Mouse (Mus musculus) hindbrain, embryonic 14.5 days (tissue): ENCODE measurements at regions not wholly inside any gene's neighbourhood (a gene's known extent, or its start where the extent isn't known, plus 50 kb on each side); places are given as distances from the start of the nearest gene placed in this dataset.

ENCODE experiments used
- ATAC-seq: fragments of 200-750 bp; cut with Nextera tagmentation; 2 replicates; pipeline ENCODE4 v1.8.0; 2017; ENCODE audit warnings: moderate number of reproducible peaks, mild to moderate bottlenecking, moderate TSS enrichment, moderate library complexity; ENCODE audit not compliant: low FRiP score
- DNase-seq: peaks from one replicate; pipeline ENCODE4 v3.0.0-alpha.2; 2015; ENCODE audit warnings: low spot score
- H3K27ac ChIP-seq: fragments of 300-500 bp; sonication (generic); 2 replicates; pipeline ENCODE4 v1.5.1; 2014; ENCODE audit warnings: mild to moderate bottlenecking, moderate library complexity
- H3K27me3 ChIP-seq: fragments of 300-500 bp; sonication (generic); 2 replicates; pipeline ENCODE4 v1.6.1; 2014; ENCODE audit warnings: mild to moderate bottlenecking, low read length, mixed read lengths; ENCODE audit not compliant: control insufficient read depth, insufficient read depth
- H3K36me3 ChIP-seq: fragments of 300-500 bp; sonication (generic); replicated peaks from 2 replicates; pipeline ENCODE4 v1.6.1; 2014; ENCODE audit not compliant: control insufficient read depth, insufficient read depth
- H3K4me1 ChIP-seq: fragments of 300-500 bp; sonication (generic); replicated peaks from 2 replicates; pipeline ENCODE4 v1.6.1; 2014; ENCODE audit warnings: antibody characterized with exemption, low read length, mixed read lengths; ENCODE audit not compliant: control insufficient read depth, insufficient read depth
- H3K4me2 ChIP-seq: fragments of 300-500 bp; sonication (generic); replicated peaks from 2 replicates; pipeline ENCODE4 v1.6.1; 2014; ENCODE audit warnings: mild to moderate bottlenecking, moderate library complexity
- H3K4me3 ChIP-seq: fragments of 300-500 bp; sonication (generic); replicated peaks from 2 replicates; pipeline ENCODE4 v1.5.1; 2014; ENCODE audit warnings: mild to moderate bottlenecking, low read length
- H3K9ac ChIP-seq: fragments of 300-500 bp; sonication (generic); 2 replicates; pipeline ENCODE4 v1.6.1; 2014
- H3K9me3 ChIP-seq: fragments of 300-500 bp; sonication (generic); 2 replicates; pipeline ENCODE4 v1.6.1; 2016; ENCODE audit warnings: low read length; ENCODE audit not compliant: control insufficient read depth
- WGBS: fragments of 180-500 bp; shearing (Covaris S2); extraction: QIAGEN DNeasy Blood & Tissue Kit; methylation state at CpG from one replicate; pipeline ENCODE4 v1.1.7; 2014; 5-methylcytosine and 5-hydroxymethylcytosine counted together

DNA sequence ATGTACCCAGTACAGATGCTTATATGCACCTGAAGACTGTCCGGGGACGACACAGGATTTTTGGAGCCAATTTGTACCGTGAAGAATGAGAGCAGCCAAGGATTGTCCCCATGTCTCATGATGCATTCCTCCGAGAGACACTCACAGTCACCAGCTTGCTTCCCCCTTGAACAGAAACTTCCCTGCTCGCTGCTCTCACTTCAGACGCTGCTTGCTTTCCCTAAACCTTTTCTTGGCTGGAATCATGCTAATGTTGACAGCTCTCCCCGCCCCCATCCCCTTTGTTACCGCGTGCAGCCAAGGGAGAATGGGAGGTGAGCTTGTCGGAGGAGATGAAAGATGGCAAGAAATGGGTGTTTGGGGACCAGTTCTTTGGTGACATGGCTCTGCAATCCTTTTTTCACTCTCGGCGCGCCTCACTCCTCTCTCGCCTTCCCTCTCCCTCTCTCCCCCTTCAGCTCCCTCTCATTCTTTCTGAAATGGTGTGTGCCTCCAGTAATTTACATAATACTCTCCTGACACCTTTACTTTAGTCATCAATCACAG is 661.9 kb downstream of the Bcl11a start:
- Histone ChIP-seq H3K4me2 (peak overlapping the region; percentile 48), H3K27me3 (no peaks in the 10 kb centered on the region), H3K27ac (peak overlapping the region; percentile 83), H3K4me3 (peak overlapping the region; percentile 11; the same call in 1 of the 2 replicates), H3K9me3 (no peaks in the 10 kb centered on the region), H3K4me1 (peaks cover 4% of the 10 kb centered on the region; the same call in 1 of the 2 replicates), H3K36me3 (no peaks in the 10 kb centered on the region), H3K9ac (peak overlapping the region; percentile 45)
- ATAC-seq (peak; percentile 75), DNase-seq (peak; percentile 62)
- 2% methylated on average over 14 of the region's 14 CpGs for WGBS

DNA sequence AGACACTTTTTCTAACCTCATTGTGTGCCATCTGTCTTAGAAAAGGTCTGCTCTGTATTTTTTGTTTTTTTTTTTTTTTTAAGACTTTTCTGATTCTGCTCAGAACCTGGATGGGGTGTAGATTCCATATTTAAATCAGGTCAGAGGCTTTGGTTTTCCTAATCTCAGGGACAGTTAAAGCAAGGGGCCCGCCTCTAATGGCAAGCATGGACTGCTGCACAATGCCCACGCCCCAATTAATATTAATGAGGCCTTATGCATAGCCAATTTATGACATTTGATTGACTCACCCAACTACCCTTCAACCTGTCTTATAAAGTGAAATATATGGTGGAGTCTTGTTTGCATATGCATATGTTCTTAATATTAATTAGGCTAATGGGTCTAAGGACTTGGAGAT is 662.6 kb downstream of the Bcl11a start:
- H3K9me3 ChIP-seq: no peaks in the 10 kb centered on the region
- H3K27ac ChIP-seq: peak overlapping the region; percentile 83
- no peak overlapping the region for H3K4me3 ChIP-seq
- DNase-seq (no peak), ATAC-seq (no peak)
- 0 out of 2 replicates have a peak overlapping the region, but pooled peaks have one; percentile 45 for H3K9ac ChIP-seq
- no peaks in the 10 kb centered on the region for H3K27me3 ChIP-seq
- WGBS: 26% methylated on average over 2 of the region's 2 CpGs
- peak overlapping the region; percentile 48 for H3K4me2 ChIP-seq
- no peaks in the 10 kb centered on the region for H3K36me3 ChIP-seq
- peaks cover 4% of the 10 kb centered on the region; the same call in 1 of the 2 replicates for H3K4me1 ChIP-seq

DNA sequence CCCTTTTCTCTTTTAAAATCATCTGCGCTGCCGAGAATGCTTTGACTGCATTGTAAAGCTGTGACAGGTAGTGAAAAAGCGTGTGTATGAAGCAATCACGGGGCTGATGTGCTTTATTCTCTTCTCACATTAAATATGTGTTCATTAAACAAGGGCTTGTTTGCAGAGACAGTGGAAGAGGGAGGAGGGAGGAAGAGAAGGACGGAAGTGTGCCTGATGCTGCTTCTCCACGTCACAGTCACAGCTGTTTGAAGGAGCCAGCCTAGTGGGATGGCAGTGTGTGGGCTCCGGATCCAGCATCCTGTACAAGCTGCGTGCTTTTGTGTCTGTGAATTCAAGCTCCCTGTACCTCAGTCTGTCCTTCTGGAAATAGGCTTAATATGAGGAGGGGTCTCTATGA is 664.7 kb downstream of the Bcl11a start:
- H3K27ac ChIP-seq: 0 out of 2 replicates have a peak overlapping the region, but pooled peaks have one; percentile 43
- DNase-seq (peak; percentile 48), ATAC-seq (peak; percentile 38; the same call in 1 of the 2 replicates)
- H3K4me3 ChIP-seq: no peak overlapping the region
- H3K36me3 ChIP-seq: no peaks in the 10 kb centered on the region
- H3K27me3 ChIP-seq: no peaks in the 10 kb centered on the region
- peaks cover 4% of the 10 kb centered on the region; the same call in 1 of the 2 replicates for H3K4me1 ChIP-seq
- H3K9me3 ChIP-seq: no peaks in the 10 kb centered on the region
- 0 out of 2 replicates have a peak overlapping the region, but pooled peaks have one; percentile 14 for H3K9ac ChIP-seq
- 31% methylated on average over 8 of the region's 8 CpGs for WGBS
- H3K4me2 ChIP-seq: peak overlapping the region; percentile 26

DNA sequence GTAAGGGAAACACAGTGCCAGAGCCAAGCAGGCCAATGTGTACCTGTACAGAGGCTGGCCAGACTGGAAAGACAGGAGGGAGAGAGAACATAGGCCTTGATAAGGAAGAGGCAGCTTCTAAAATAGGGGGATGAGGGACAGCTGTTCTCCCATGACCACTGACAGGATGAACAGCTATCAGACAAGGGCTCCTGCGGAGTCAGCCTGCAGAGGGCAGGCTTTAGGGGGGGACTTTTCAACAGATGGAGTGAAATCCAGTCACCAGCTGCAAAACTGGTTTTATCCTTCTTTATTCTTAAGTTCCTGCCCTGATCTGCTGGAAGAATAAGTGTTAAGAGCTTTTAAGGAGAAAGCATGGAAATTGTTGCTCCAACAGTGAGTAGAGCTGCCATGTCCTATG is 665.6 kb downstream of the Bcl11a start:
- WGBS: 50% methylated on average over 1 of the region's 1 CpGs
- H3K4me2 ChIP-seq: no peak overlapping the region
- DNase-seq: no peak

DNA sequence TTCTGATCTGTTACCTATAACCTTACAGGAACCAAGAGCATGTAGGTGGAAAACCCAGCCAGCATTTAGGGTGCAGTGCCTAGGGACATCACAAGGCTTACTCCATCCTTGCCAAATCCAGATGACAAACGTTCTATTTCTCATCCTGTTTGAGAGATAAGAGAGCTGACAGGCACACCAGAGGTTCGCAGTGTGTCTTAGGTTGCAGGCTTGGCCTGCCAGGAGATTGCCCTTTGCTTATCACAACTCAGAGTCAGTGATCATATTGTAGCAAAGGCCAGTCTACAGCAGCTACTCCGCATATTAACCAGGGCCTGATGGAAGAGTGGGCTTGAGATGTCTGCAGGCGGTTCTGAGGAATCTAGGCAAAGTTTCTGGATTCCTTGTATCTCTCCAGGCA is 668.0 kb downstream of the Bcl11a start:
- ATAC-seq (no peak), DNase-seq (no peak)
- Histone ChIP-seq H3K4me3 (no peak overlapping the region), H3K36me3 (no peaks in the 10 kb centered on the region), H3K4me1 (no peaks in the 10 kb centered on the region), H3K9me3 (no peaks in the 10 kb centered on the region), H3K27ac (no peak overlapping the region), H3K27me3 (no peaks in the 10 kb centered on the region), H3K9ac (no peak overlapping the region), H3K4me2 (no peak overlapping the region)
- WGBS: 80% methylated on average over 4 of the region's 4 CpGs

More for the DNA sequence above, 665.6 kb downstream of the Bcl11a start:
- Histone ChIP-seq H3K27ac (no peak overlapping the region), H3K9ac (no peak overlapping the region), H3K27me3 (no peaks in the 10 kb centered on the region), H3K36me3 (no peaks in the 10 kb centered on the region), H3K4me3 (no peak overlapping the region), H3K9me3 (no peaks in the 10 kb centered on the region), H3K4me1 (peaks cover 4% of the 10 kb centered on the region; the same call in 1 of the 2 replicates)
- no peak for ATAC-seq

DNA sequence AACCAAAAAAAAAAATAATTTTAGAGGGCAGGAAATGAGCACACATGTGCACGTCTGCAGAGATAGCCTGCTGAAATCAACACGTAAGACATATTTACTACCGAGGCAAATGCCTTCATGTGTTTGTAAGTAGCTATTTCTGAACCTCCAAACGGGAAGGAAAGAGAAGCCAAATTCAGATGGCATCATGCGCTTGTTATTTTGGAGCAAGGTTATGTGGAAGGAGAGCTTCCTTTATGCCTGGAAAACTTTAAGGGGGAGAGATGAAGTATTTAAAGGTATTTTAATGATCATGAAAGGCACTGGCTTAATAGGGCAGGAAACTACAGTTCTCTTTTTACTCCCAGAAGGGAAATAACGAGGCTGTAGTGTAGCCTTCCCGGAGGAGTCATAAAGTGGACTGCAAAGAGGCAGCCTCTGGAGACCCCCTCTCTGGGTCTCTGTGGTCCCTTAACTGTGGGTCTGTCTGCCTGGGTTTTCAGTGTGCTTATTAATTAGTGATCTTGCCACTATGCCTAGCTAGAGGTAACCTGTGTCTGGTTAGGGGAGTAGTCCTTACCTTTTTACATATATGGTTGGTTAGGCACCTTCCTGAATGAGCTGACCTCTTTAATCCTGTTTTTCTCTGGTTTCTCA is 672.4 kb downstream of the Bcl11a start:
- H3K27ac ChIP-seq: no peak overlapping the region
- DNase-seq (no peak), ATAC-seq (no peak)
- H3K4me2 ChIP-seq: no peak overlapping the region
- no peaks in the 10 kb centered on the region for H3K36me3 ChIP-seq
- H3K4me3 ChIP-seq: no peak overlapping the region
- H3K4me1 ChIP-seq: no peaks in the 10 kb centered on the region
- WGBS: 74% methylated on average over 7 of the region's 7 CpGs
- no peaks in the 10 kb centered on the region for H3K27me3 ChIP-seq
- no peak overlapping the region for H3K9ac ChIP-seq
- H3K9me3 ChIP-seq: no peaks in the 10 kb centered on the region

DNA sequence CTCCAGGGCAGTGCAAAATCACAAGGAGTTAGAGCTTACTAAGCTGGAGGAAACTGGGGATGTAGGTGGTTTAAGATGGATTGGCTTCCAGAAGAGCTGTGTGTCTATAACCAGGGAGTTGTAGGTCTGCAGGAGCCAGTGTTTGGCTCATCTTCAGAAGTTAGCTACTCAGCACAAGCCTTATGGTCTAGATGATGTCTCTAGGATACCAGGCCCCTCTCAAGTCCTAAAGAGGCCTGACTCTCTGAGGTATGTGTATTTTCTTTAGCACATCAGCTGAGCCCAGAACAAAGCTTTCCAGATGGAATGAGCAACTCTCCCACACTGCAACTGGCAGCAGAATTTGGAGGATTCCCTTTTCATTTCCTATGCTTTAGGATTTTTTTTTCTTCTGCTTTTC is 680.3 kb downstream of the Bcl11a start:
- no peak overlapping the region for H3K27ac ChIP-seq
- no peak overlapping the region for H3K4me3 ChIP-seq
- DNase-seq (no peak), ATAC-seq (no peak)
- no peaks in the 10 kb centered on the region for H3K36me3 ChIP-seq
- no peaks in the 10 kb centered on the region for H3K9me3 ChIP-seq
- H3K27me3 ChIP-seq: no peaks in the 10 kb centered on the region
- H3K4me1 ChIP-seq: no peaks in the 10 kb centered on the region
- H3K9ac ChIP-seq: no peak overlapping the region
- no peak overlapping the region for H3K4me2 ChIP-seq

DNA sequence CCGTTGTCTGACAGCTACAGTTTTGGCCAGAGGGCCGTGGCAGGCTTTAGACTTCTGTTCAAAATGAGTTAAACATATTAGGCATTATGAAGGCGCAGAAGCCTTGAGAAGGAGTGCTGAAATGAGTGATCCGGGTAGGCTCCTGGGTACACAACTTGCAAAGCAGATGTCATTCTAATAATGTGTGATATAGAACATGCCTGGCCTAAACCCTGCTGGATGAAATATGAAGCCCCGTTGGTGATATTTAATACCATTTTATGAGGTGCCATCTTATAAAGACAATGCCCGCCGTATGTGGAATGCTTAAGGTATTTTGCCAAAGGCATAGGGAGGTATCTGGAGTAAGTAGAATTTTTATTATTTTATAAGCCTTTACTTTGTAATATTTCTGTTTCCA is 705.6 kb downstream of the Bcl11a start:
- Histone ChIP-seq H3K4me1 (no peaks in the 10 kb centered on the region), H3K9ac (no peak overlapping the region), H3K27me3 (no peaks in the 10 kb centered on the region), H3K4me3 (no peak overlapping the region), H3K36me3 (no peaks in the 10 kb centered on the region), H3K9me3 (no peaks in the 10 kb centered on the region), H3K4me2 (no peak overlapping the region), H3K27ac (no peak overlapping the region)
- ATAC-seq (no peak), DNase-seq (no peak)
- 81% methylated on average over 7 of the region's 7 CpGs for whole genome bisulfite sequencing

DNA sequence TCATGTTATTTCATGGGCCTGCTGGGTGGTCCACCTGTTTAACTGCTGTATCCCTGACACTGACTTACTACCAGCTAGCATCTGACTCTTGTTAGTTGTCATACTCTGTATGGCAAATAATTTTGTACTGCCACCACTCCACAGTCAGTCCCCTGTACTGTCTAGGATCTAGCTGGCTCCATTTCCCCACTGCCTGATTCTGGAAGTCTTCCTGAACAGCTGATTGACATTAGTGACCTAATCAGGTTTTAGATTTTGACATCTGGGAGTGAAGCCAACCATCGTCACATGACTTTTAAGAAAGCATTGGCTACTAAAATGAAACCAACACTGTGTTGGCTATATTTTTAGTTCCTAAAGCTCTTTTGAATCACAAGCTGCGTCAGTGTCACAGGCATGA is 711.3 kb downstream of the Bcl11a start:
- H3K27ac ChIP-seq: no peak overlapping the region
- H3K9me3 ChIP-seq: no peaks in the 10 kb centered on the region
- 79% methylated on average over 2 of the region's 2 CpGs for WGBS
- no peaks in the 10 kb centered on the region for H3K36me3 ChIP-seq
- H3K4me1 ChIP-seq: no peaks in the 10 kb centered on the region
- H3K4me3 ChIP-seq: no peak overlapping the region
- H3K9ac ChIP-seq: no peak overlapping the region
- no peaks in the 10 kb centered on the region for H3K27me3 ChIP-seq
- DNase-seq: no peak
- no peak for ATAC-seq
- no peak overlapping the region for H3K4me2 ChIP-seq
